Mouse (Mus musculus): ENCODE results near the gene Zfp174. TPM values are rescaled to one million over a fixed set of nuclear protein-coding genes. Genes with fewer than 3 reads are reported as not detected.

The Zfp174 gene
- polyA plus RNA-seq, 1 experiment from 2014 or later = 1.3 TPM

- ATAC-seq (replicated peaks; ENCODE audit: insufficient number of reproducible peaks, low FRiP score, low TSS enrichment, low read depth) (no peak), DNase-seq (ENCODE audit: low spot score) (no peak)
- H3K9ac ChIP-seq (replicated peaks; ENCODE audit: low read length) = no peak overlapping the region
- H3K4me1 ChIP-seq (ENCODE audit: control insufficient read depth, insufficient read depth, low read length) = no peaks in the 10 kb centered on the region
- H3K36me3 ChIP-seq (replicated peaks; ENCODE audit: control insufficient read depth, insufficient read depth, low read depth, low read length) = no peaks in the 10 kb centered on the region
- H3K27me3 ChIP-seq (ENCODE audit: control insufficient read depth, insufficient read depth, low read length) = no peaks in the 10 kb centered on the region
- no peak overlapping the region for H3K4me2 ChIP-seq (ENCODE audit: low read depth, low read length)
- no peaks in the 10 kb centered on the region for H3K9me3 ChIP-seq (replicated peaks; ENCODE audit: control insufficient read depth, low read length)
- H3K27ac ChIP-seq (replicated peaks; ENCODE audit: low read depth, low read length) = no peak overlapping the region
- WGBS = 93% methylated on average over 14 of the region's 14 CpGs
- H3K4me3 ChIP-seq (ENCODE audit: low read depth, low read length) = no peak overlapping the region
These were observed 44.7 kb downstream of the Zfp174 start for GRCm38 (mm10) chr16:3891621-3892295.

- no peaks in the 10 kb centered on the region for H3K4me1 ChIP-seq (ENCODE audit: control insufficient read depth, insufficient read depth, low read length)
These were observed 46.7 kb downstream of the Zfp174 start for GRCm38 (mm10) chr16:3893739-3894138.

GRCm38 (mm10) chr16:3895173-3895792 is 48.2 kb downstream of the Zfp174 start:
- no peak overlapping the region for H3K4me3 ChIP-seq (ENCODE audit: low read depth, low read length)
- ATAC-seq (replicated peaks; ENCODE audit: insufficient number of reproducible peaks, low FRiP score, low TSS enrichment, low read depth) (no peak), DNase-seq (ENCODE audit: low spot score) (no peak)
- peaks cover 4% of the 10 kb centered on the region for H3K36me3 ChIP-seq (replicated peaks; ENCODE audit: control insufficient read depth, insufficient read depth, low read depth, low read length)
- H3K9ac ChIP-seq (replicated peaks; ENCODE audit: low read length) = no peak overlapping the region
- H3K4me2 ChIP-seq (ENCODE audit: low read depth, low read length) = no peak overlapping the region
- no peaks in the 10 kb centered on the region for H3K9me3 ChIP-seq (replicated peaks; ENCODE audit: control insufficient read depth, low read length)
- no peaks in the 10 kb centered on the region for H3K4me1 ChIP-seq (ENCODE audit: control insufficient read depth, insufficient read depth, low read length)
- no peak overlapping the region for H3K27ac ChIP-seq (replicated peaks; ENCODE audit: low read depth, low read length)
- WGBS = 52% methylated on average over 9 of the region's 9 CpGs
- no peaks in the 10 kb centered on the region for H3K27me3 ChIP-seq (ENCODE audit: control insufficient read depth, insufficient read depth, low read length)

More at GRCm38 (mm10) chr16:3893739-3894138, 46.7 kb downstream of the Zfp174 start:
- H3K36me3 ChIP-seq (replicated peaks; ENCODE audit: control insufficient read depth, insufficient read depth, low read depth, low read length) = no peaks in the 10 kb centered on the region
- H3K4me2 ChIP-seq (ENCODE audit: low read depth, low read length) = no peak overlapping the region
- no peak overlapping the region for H3K4me3 ChIP-seq (ENCODE audit: low read depth, low read length)
- H3K9me3 ChIP-seq (replicated peaks; ENCODE audit: control insufficient read depth, low read length) = no peaks in the 10 kb centered on the region
- H3K27me3 ChIP-seq (ENCODE audit: control insufficient read depth, insufficient read depth, low read length) = no peaks in the 10 kb centered on the region
- DNase-seq (ENCODE audit: low spot score) = no peak
- H3K9ac ChIP-seq (replicated peaks; ENCODE audit: low read length) = no peak overlapping the region
- no peak overlapping the region for H3K27ac ChIP-seq (replicated peaks; ENCODE audit: low read depth, low read length)
- 80% methylated on average over 3 of the region's 3 CpGs for WGBS
- ATAC-seq (replicated peaks; ENCODE audit: insufficient number of reproducible peaks, low FRiP score, low TSS enrichment, low read depth) = no peak

GRCm38 (mm10) chr16:3896046-3896445 is 49.0 kb downstream of the Zfp174 start:
- no peak overlapping the region for H3K27ac ChIP-seq (replicated peaks; ENCODE audit: low read depth, low read length)
- no peaks in the 10 kb centered on the region for H3K9me3 ChIP-seq (replicated peaks; ENCODE audit: control insufficient read depth, low read length)
- 87% methylated on average over 6 of the region's 6 CpGs for WGBS
- no peak overlapping the region for H3K4me2 ChIP-seq (ENCODE audit: low read depth, low read length)
- H3K27me3 ChIP-seq (ENCODE audit: control insufficient read depth, insufficient read depth, low read length) = no peaks in the 10 kb centered on the region
- no peak overlapping the region for H3K4me3 ChIP-seq (ENCODE audit: low read depth, low read length)
- ATAC-seq (replicated peaks; ENCODE audit: insufficient number of reproducible peaks, low FRiP score, low TSS enrichment, low read depth) = no peak
- H3K4me1 ChIP-seq (ENCODE audit: control insufficient read depth, insufficient read depth, low read length) = no peaks in the 10 kb centered on the region
- H3K36me3 ChIP-seq (replicated peaks; ENCODE audit: control insufficient read depth, insufficient read depth, low read depth, low read length) = peaks cover 6% of the 10 kb centered on the region
- no peak overlapping the region for H3K9ac ChIP-seq (replicated peaks; ENCODE audit: low read length)
- no peak for DNase-seq (ENCODE audit: low spot score)

- Histone ChIP-seq H3K4me2 (ENCODE audit: low read depth, low read length) (no peak overlapping the region), H3K4me1 (ENCODE audit: control insufficient read depth, insufficient read depth, low read length) (no peaks in the 10 kb centered on the region), H3K27me3 (ENCODE audit: control insufficient read depth, insufficient read depth, low read length) (no peaks in the 10 kb centered on the region), H3K27ac (replicated peaks; ENCODE audit: low read depth, low read length) (no peak overlapping the region), H3K4me3 (ENCODE audit: low read depth, low read length) (no peak overlapping the region), H3K9ac (replicated peaks; ENCODE audit: low read length) (no peak overlapping the region), H3K9me3 (replicated peaks; ENCODE audit: control insufficient read depth, low read length) (no peaks in the 10 kb centered on the region), H3K36me3 (replicated peaks; ENCODE audit: control insufficient read depth, insufficient read depth, low read depth, low read length) (peaks cover 6% of the 10 kb centered on the region)
- DNase-seq (ENCODE audit: low spot score) (no peak), ATAC-seq (replicated peaks; ENCODE audit: insufficient number of reproducible peaks, low FRiP score, low TSS enrichment, low read depth) (no peak)
- 87% methylated on average over 1 of the region's 1 CpGs for WGBS
These were observed 49.5 kb downstream of the Zfp174 start for GRCm38 (mm10) chr16:3896553-3896952.

- no peak overlapping the region for H3K4me2 ChIP-seq (ENCODE audit: low read depth, low read length)
- 80% methylated on average over 2 of the region's 2 CpGs for WGBS
- DNase-seq (ENCODE audit: low spot score) (no peak), ATAC-seq (replicated peaks; ENCODE audit: insufficient number of reproducible peaks, low FRiP score, low TSS enrichment, low read depth) (no peak)
- H3K9me3 ChIP-seq (replicated peaks; ENCODE audit: control insufficient read depth, low read length) = no peaks in the 10 kb centered on the region
- no peaks in the 10 kb centered on the region; the same call in 1 of the 2 replicates for H3K36me3 ChIP-seq (replicated peaks; ENCODE audit: control insufficient read depth, insufficient read depth, low read depth, low read length)
- no peak overlapping the region for H3K9ac ChIP-seq (replicated peaks; ENCODE audit: low read length)
- H3K4me1 ChIP-seq (ENCODE audit: control insufficient read depth, insufficient read depth, low read length) = no peaks in the 10 kb centered on the region; the same call in 1 of the 2 replicates
- H3K4me3 ChIP-seq (ENCODE audit: low read depth, low read length) = no peak overlapping the region
- H3K27ac ChIP-seq (replicated peaks; ENCODE audit: low read depth, low read length) = no peak overlapping the region
- H3K27me3 ChIP-seq (ENCODE audit: control insufficient read depth, insufficient read depth, low read length) = no peaks in the 10 kb centered on the region
These were observed 60.4 kb downstream of the Zfp174 start for GRCm38 (mm10) chr16:3907471-3907870.

Other genes with a start within 250 kb of the Zfp174 start
- not detected in 2 replicates for gene Mefv, start 129.2 kb upstream of the Zfp174 start, polyA plus RNA-seq (2014; fragmentation: Nextera tagmentation; extraction: Ambion mirVana)
- gene Zfp263, start 103.2 kb upstream of the Zfp174 start, polyA plus RNA-seq (2014; fragmentation: Nextera tagmentation; extraction: Ambion mirVana) = 24.7 and 25.3 TPM in 2 replicates
- gene Olfr15, start 16.4 kb upstream of the Zfp174 start, polyA plus RNA-seq (2014; fragmentation: Nextera tagmentation; extraction: Ambion mirVana) = 0.11 and 0.78 TPM in 2 replicates
- 53.3 and 55.7 TPM in 2 replicates for gene Naa60, start 25.1 kb downstream of the Zfp174 start, polyA plus RNA-seq (2014; fragmentation: Nextera tagmentation; extraction: Ambion mirVana)
- 6.8 and 7.3 TPM in 2 replicates for gene Zfp597, start 37.3 kb downstream of the Zfp174 start, polyA plus RNA-seq (2014; fragmentation: Nextera tagmentation; extraction: Ambion mirVana)
- 1.6 and 4.4 TPM in 2 replicates for gene Gm20695, start 37.4 kb downstream of the Zfp174 start, polyA plus RNA-seq (2014; fragmentation: Nextera tagmentation; extraction: Ambion mirVana)
- 5.3 and 6.9 TPM in 2 replicates for gene 1700037C18Rik, start 61.4 kb downstream of the Zfp174 start, polyA plus RNA-seq (2014; fragmentation: Nextera tagmentation; extraction: Ambion mirVana)
- 27.3 and 32.0 TPM in 2 replicates for gene Cluap1, start 61.5 kb downstream of the Zfp174 start, polyA plus RNA-seq (2014; fragmentation: Nextera tagmentation; extraction: Ambion mirVana)
- gene Nlrc3, start 129.4 kb downstream of the Zfp174 start, polyA plus RNA-seq (2014; fragmentation: Nextera tagmentation; extraction: Ambion mirVana) = 0.76 and 0.91 TPM in 2 replicates
- gene Slx4, start 156.5 kb downstream of the Zfp174 start, polyA plus RNA-seq (2014; fragmentation: Nextera tagmentation; extraction: Ambion mirVana) = 25.2 and 25.3 TPM in 2 replicates
- 4.4 and 5.0 TPM in 2 replicates for gene Dnase1, start 189.7 kb downstream of the Zfp174 start, polyA plus RNA-seq (2014; fragmentation: Nextera tagmentation; extraction: Ambion mirVana)
- gene Trap1, start 230.6 kb downstream of the Zfp174 start, polyA plus RNA-seq (2014; fragmentation: Nextera tagmentation; extraction: Ambion mirVana) = 92.4 and 98.8 TPM in 2 replicates